Mouse (Mus musculus): Measurements from ENCODE around the gene Slc38a5. TPM values are rescaled to one million over a fixed set of nuclear protein-coding genes. Genes with fewer than 3 reads are reported as not detected.

The Slc38a5 gene
- polyA plus RNA-seq, 1 experiment from 2014 or later = 4.7 TPM

Other genes with a start within 250 kb of the Slc38a5 start
- gene Suv39h1, start 196.4 kb upstream of the Slc38a5 start, polyA plus RNA-seq (2016; fragmentation: Nextera tagmentation; extraction: Ambion mirVana) = 74.9 and 90.9 TPM in 2 replicates
- gene Was, start 180.6 kb upstream of the Slc38a5 start, polyA plus RNA-seq (2016; fragmentation: Nextera tagmentation; extraction: Ambion mirVana) = 0.15 and 0.24 TPM in 2 replicates
- gene Wdr13, start 138.2 kb upstream of the Slc38a5 start, polyA plus RNA-seq (2016; fragmentation: Nextera tagmentation; extraction: Ambion mirVana) = 25.8 and 26.7 TPM in 2 replicates
- gene Rbm3, start 125.3 kb upstream of the Slc38a5 start, polyA plus RNA-seq (2016; fragmentation: Nextera tagmentation; extraction: Ambion mirVana) = 402 and 425 TPM in 2 replicates
- gene Tbc1d25, start 95.0 kb upstream of the Slc38a5 start, polyA plus RNA-seq (2016; fragmentation: Nextera tagmentation; extraction: Ambion mirVana) = 10.0 and 12.1 TPM in 2 replicates
- gene Ebp, start 77.6 kb upstream of the Slc38a5 start, polyA plus RNA-seq (2016; fragmentation: Nextera tagmentation; extraction: Ambion mirVana) = 37.4 and 40.3 TPM in 2 replicates
- 15.1 and 22.6 TPM in 2 replicates for gene Porcn, start 64.6 kb upstream of the Slc38a5 start, polyA plus RNA-seq (2016; fragmentation: Nextera tagmentation; extraction: Ambion mirVana)
- gene Ftsj1, start 18.7 kb upstream of the Slc38a5 start, polyA plus RNA-seq (2016; fragmentation: Nextera tagmentation; extraction: Ambion mirVana) = 45.7 and 48.9 TPM in 2 replicates
- gene Ssxb10, start 56.3 kb downstream of the Slc38a5 start, polyA plus RNA-seq (2016; fragmentation: Nextera tagmentation; extraction: Ambion mirVana) = not detected in 2 replicates
- not detected in 2 replicates for gene Ssxb9, start 95.8 kb downstream of the Slc38a5 start, polyA plus RNA-seq (2016; fragmentation: Nextera tagmentation; extraction: Ambion mirVana)
- not detected in 2 replicates for gene Ssxb1, start 142.2 kb downstream of the Slc38a5 start, polyA plus RNA-seq (2016; fragmentation: Nextera tagmentation; extraction: Ambion mirVana)
- gene Ssxb2, start 190.6 kb downstream of the Slc38a5 start, polyA plus RNA-seq (2016; fragmentation: Nextera tagmentation; extraction: Ambion mirVana) = not detected in 2 replicates